Mouse (Mus musculus) heart, postnatal 0 days (tissue): ENCODE measurements around the gene Aox2. TPM values are rescaled to one million over a fixed set of nuclear protein-coding genes. Genes with fewer than 3 reads are reported as not detected.
A peak's percentile ranks its signal among the peaks of the same experiment; 100 is the strongest.

Experiments used
- ATAC-seq: fragments of 200-750 bp; cut with Nextera tagmentation; 2 replicates; pipeline ENCODE4 v1.8.0; 2017; ENCODE audit warnings: low read depth, moderate number of reproducible peaks, moderate library complexity; ENCODE audit not compliant: insufficient read depth
- DNase-seq: peaks from one replicate; pipeline ENCODE4 v3.0.0-alpha.2; 2016; ENCODE audit warnings: low spot score
- H3K27ac ChIP-seq: fragments of 300-500 bp; sonication (generic); 2 replicates; pipeline ENCODE4 v1.5.1; 2014; ENCODE audit warnings: low read depth, mild to moderate bottlenecking
- H3K27me3 ChIP-seq: fragments of 300-500 bp; sonication (generic); 2 replicates; pipeline ENCODE4 v1.6.1; 2014; ENCODE audit warnings: low read length, mixed read lengths; ENCODE audit not compliant: control insufficient read depth, insufficient read depth
- H3K36me3 ChIP-seq: fragments of 300-500 bp; sonication (generic); replicated peaks from 2 replicates; pipeline ENCODE4 v1.6.1; 2014; ENCODE audit warnings: low read length, mixed read lengths; ENCODE audit not compliant: control insufficient read depth, insufficient read depth
- H3K4me1 ChIP-seq: fragments of 300-500 bp; sonication (generic); 2 replicates; pipeline ENCODE4 v1.6.1; 2014; ENCODE audit warnings: antibody characterized with exemption; ENCODE audit not compliant: control insufficient read depth, insufficient read depth
- H3K4me2 ChIP-seq: fragments of 300-500 bp; sonication (generic); 2 replicates; pipeline ENCODE4 v1.6.1; 2014; ENCODE audit warnings: low read depth, mild to moderate bottlenecking, low read length, moderate library complexity
- H3K4me3 ChIP-seq: fragments of 300-500 bp; sonication (generic); 2 replicates; pipeline ENCODE4 v1.5.1; 2014; ENCODE audit warnings: low read depth, low read length
- H3K9ac ChIP-seq: fragments of 300-500 bp; sonication (generic); replicated peaks from 2 replicates; pipeline ENCODE4 v1.6.1; 2014; ENCODE audit warnings: low read depth, low read length, mixed read lengths
- H3K9me3 ChIP-seq: fragments of 300-500 bp; sonication (generic); replicated peaks from 2 replicates; pipeline ENCODE4 v1.6.1; 2016; ENCODE audit warnings: low read length; ENCODE audit not compliant: control insufficient read depth
- CTCF ChIP-seq: IDR thresholded peaks from 2 replicates; pipeline ENCODE4 v1.5.1; 2016; ENCODE audit warnings: antibody characterized with exemption, control low read depth, low read depth
- EP300 ChIP-seq: IDR thresholded peaks from 2 replicates; pipeline ENCODE4 v1.6.1; 2016; ENCODE audit warnings: antibody characterized with exemption, low read depth
- WGBS: fragments of 180-500 bp; shearing (Covaris S2); extraction: QIAGEN DNeasy Blood & Tissue Kit; methylation state at CpG from one replicate; pipeline ENCODE4 v1.1.7; 2014; 5-methylcytosine and 5-hydroxymethylcytosine counted together
- polyA plus RNA-seq: library from polyadenylated mRNA; unstranded; fragments of >200 nt; fragmentation: Nextera tagmentation; extraction: Ambion mirVana; gene quantifications from 2 replicates; pipeline ENCODE4 v1.2.1, GENCODE M21; 2015
- total RNA-seq: library from RNA; depleted of rRNA; stranded (reverse); fragments of >200 nt; gene quantifications from 2 replicates; pipeline ENCODE4 v1.2.3, GENCODE M21; 2014; ENCODE audit warnings: low replicate concordance; rRNA removed

Gene Aox2
- total and polyA plus RNA-seq, 2 experiments from 2014 or later, result 0.08 TPM; not detected in 1

GRCm38 (mm10) chr1:58423371-58424248, 145.5 kb downstream of the Aox2 start, which contains the start of gene Clk1:
Gene Clk1, minus strand, starts transcription at chr1:58424066.
- peak within 1 kb of the TSS; percentile 99 for H3K4me3 ChIP-seq
- peak within 1 kb of the TSS; percentile 82 for H3K4me2 ChIP-seq
- peaks cover 26% of the 10 kb centered on the region for H3K36me3 ChIP-seq
- under 1% methylated on average over 79 of the region's 79 CpGs for WGBS
- H3K9me3 ChIP-seq, result no peaks in the 10 kb centered on the region
- ATAC-seq, result peak; percentile 96
- H3K9ac ChIP-seq, result peak within 1 kb of the TSS; percentile 100
- H3K4me1 ChIP-seq, result peaks cover 10% of the 10 kb centered on the region
- H3K27me3 ChIP-seq, result no peaks in the 10 kb centered on the region
- H3K27ac ChIP-seq, result peak within 1 kb of the TSS; percentile 100
- peak; percentile 94 for DNase-seq
- TF ChIP-seq EP300, result no peak; the same call in 1 of the 2 replicates
- no peak for TF ChIP-seq CTCF

GRCm38 (mm10) chr1:58424551-58424950, 146.4 kb downstream of the Aox2 start:
- WGBS, result 83% methylated on average over 3 of the region's 3 CpGs
- Histone ChIP-seq H3K36me3 (peaks cover 17% of the 10 kb centered on the region), H3K4me3 (no peak overlapping the region), H3K27me3 (no peaks in the 10 kb centered on the region), H3K27ac (peak overlapping the region; percentile 100; the same call in 1 of the 2 replicates), H3K9me3 (no peaks in the 10 kb centered on the region), H3K9ac (no peak overlapping the region), H3K4me2 (no peak overlapping the region; the same call in 1 of the 2 replicates), H3K4me1 (peaks cover 10% of the 10 kb centered on the region)
- DNase-seq (no peak), ATAC-seq (no peak)
- TF ChIP-seq EP300, result no peak
- TF ChIP-seq CTCF, result no peak

Other genes starting within 250 kb of the Aox2 start
- 1.6 and 2.4 TPM in 2 replicates for gene Aox1, start 248.4 kb upstream of the Aox2 start, total RNA-seq
- 1.1 and 1.2 TPM in 2 replicates for gene Aox1, start 248.4 kb upstream of the Aox2 start, polyA plus RNA-seq
- not detected in 2 replicates for gene Aox3, start 165.2 kb upstream of the Aox2 start, total RNA-seq
- gene Aox3, start 165.2 kb upstream of the Aox2 start, polyA plus RNA-seq, result 0.12 and 0.54 TPM in 2 replicates
- not detected in 2 replicates for gene Aox4, start 67.9 kb upstream of the Aox2 start, total RNA-seq
- gene Aox4, start 67.9 kb upstream of the Aox2 start, polyA plus RNA-seq, result not detected in 2 replicates
- gene Bzw1, start 114.6 kb downstream of the Aox2 start, total RNA-seq, result 59.3 and 74.6 TPM in 2 replicates
- gene Bzw1, start 114.6 kb downstream of the Aox2 start, polyA plus RNA-seq, result 158 and 163 TPM in 2 replicates
- gene Clk1, start 145.7 kb downstream of the Aox2 start, total RNA-seq, result 59.3 and 100 TPM in 2 replicates
- gene Clk1, start 145.7 kb downstream of the Aox2 start, polyA plus RNA-seq, result 105 and 108 TPM in 2 replicates
- 9.0 and 43.8 TPM in 2 replicates for gene Nif3l1, start 166.8 kb downstream of the Aox2 start, total RNA-seq
- gene Nif3l1, start 166.8 kb downstream of the Aox2 start, polyA plus RNA-seq, result 16.1 and 16.2 TPM in 2 replicates
- gene Ppil3, start 167.2 kb downstream of the Aox2 start, total RNA-seq, result 8.7 and 15.2 TPM in 2 replicates
- gene Ppil3, start 167.2 kb downstream of the Aox2 start, polyA plus RNA-seq, result 27.1 and 27.9 TPM in 2 replicates
- gene Orc2, start 226.8 kb downstream of the Aox2 start, total RNA-seq, result 13.4 and 58.9 TPM in 2 replicates
- 12.6 and 12.8 TPM in 2 replicates for gene Orc2, start 226.8 kb downstream of the Aox2 start, polyA plus RNA-seq